Mouse (Mus musculus): Measurements from ENCODE around the gene Znhit6.

Gene Znhit6

GRCm38 (mm10) chr3:145605437-145606123, 29.6 kb downstream of the Znhit6 start:
- DNase-seq (ENCODE audit: low spot score in 2 of 2), result no peak

- no peak for DNase-seq (ENCODE audit: low spot score in 2 of 2)
Measured at GRCm38 (mm10) chr3:145608320-145608719, 32.3 kb downstream of the Znhit6 start.

- DNase-seq (ENCODE audit: low spot score in 2 of 2), result no peak
Measured at GRCm38 (mm10) chr3:145612662-145613061, 36.7 kb downstream of the Znhit6 start.

GRCm38 (mm10) chr3:145613234-145613633, 37.2 kb downstream of the Znhit6 start:
- DNase-seq (ENCODE audit: low spot score in 2 of 2), result no peak

- DNase-seq (ENCODE audit: low spot score in 2 of 2), result no peak
Measured at GRCm38 (mm10) chr3:145614362-145615115, 38.5 kb downstream of the Znhit6 start.

GRCm38 (mm10) chr3:145618299-145618698, 42.3 kb downstream of the Znhit6 start:
- no peak for DNase-seq (ENCODE audit: low spot score in 2 of 2)

- no peak for DNase-seq (ENCODE audit: low spot score in 2 of 2)
Measured at GRCm38 (mm10) chr3:145619621-145620365, 43.8 kb downstream of the Znhit6 start.

- DNase-seq (ENCODE audit: low spot score in 2 of 2), result no peak
Measured at GRCm38 (mm10) chr3:145621209-145621608, 45.2 kb downstream of the Znhit6 start.

GRCm38 (mm10) chr3:145623047-145623446, 47.0 kb downstream of the Znhit6 start:
- no peak for DNase-seq (ENCODE audit: low spot score in 2 of 2)

- no peak for DNase-seq (ENCODE audit: low spot score in 2 of 2)
Measured at GRCm38 (mm10) chr3:145624786-145625185, 48.8 kb downstream of the Znhit6 start.

- DNase-seq (ENCODE audit: low spot score in 2 of 2), result no peak
Measured at GRCm38 (mm10) chr3:145625546-145625945, 49.5 kb downstream of the Znhit6 start.

- DNase-seq (ENCODE audit: low spot score in 2 of 2), result no peak
Measured at GRCm38 (mm10) chr3:145626063-145626462, 50.1 kb downstream of the Znhit6 start.

- DNase-seq (ENCODE audit: low spot score in 2 of 2), result no peak
Measured at GRCm38 (mm10) chr3:145627830-145628229, 51.8 kb downstream of the Znhit6 start.

GRCm38 (mm10) chr3:145628643-145629042, 52.6 kb downstream of the Znhit6 start:
- DNase-seq (ENCODE audit: low spot score in 2 of 2), result no peak

- DNase-seq (ENCODE audit: low spot score in 2 of 2), result no peak
Measured at GRCm38 (mm10) chr3:145632888-145633287, 56.9 kb downstream of the Znhit6 start.

- DNase-seq (ENCODE audit: low spot score in 2 of 2), result no peak
Measured at GRCm38 (mm10) chr3:145634002-145634710, 58.2 kb downstream of the Znhit6 start.

- no peak for DNase-seq (ENCODE audit: low spot score in 2 of 2)
Measured at GRCm38 (mm10) chr3:145640170-145640569, 64.2 kb downstream of the Znhit6 start.

GRCm38 (mm10) chr3:145640583-145640982, 64.6 kb downstream of the Znhit6 start:
- DNase-seq (ENCODE audit: low spot score in 2 of 2), result no peak

GRCm38 (mm10) chr3:145641036-145641685, 65.2 kb downstream of the Znhit6 start:
- no peak for DNase-seq (ENCODE audit: low spot score in 2 of 2)

GRCm38 (mm10) chr3:145641878-145642277, 65.9 kb downstream of the Znhit6 start:
- DNase-seq (ENCODE audit: low spot score in 2 of 2), result no peak

- DNase-seq (ENCODE audit: low spot score in 2 of 2), result no peak
Measured at GRCm38 (mm10) chr3:145642861-145643260, 66.9 kb downstream of the Znhit6 start.

Measured in spleen, postnatal 14 days (tissue).